Mouse (Mus musculus) ES-Bruce4 (cell line): ENCODE data around the gene BC025920. TPM values are rescaled to one million over a fixed set of nuclear protein-coding genes. Genes with fewer than 3 reads are reported as not detected.
A peak's percentile ranks its signal among the peaks of the same experiment; 100 is the strongest.

Source experiments
- H3K27ac ChIP-seq: 2 replicates; pipeline ENCODE4 v1.5.1; 2012; ENCODE audit warnings: low read length, inconsistent platforms; ENCODE audit not compliant: insufficient read depth
- H3K27me3 ChIP-seq: 2 replicates; pipeline ENCODE4 v1.6.1; 2012; ENCODE audit warnings: mild to moderate bottlenecking, low read length, inconsistent platforms; ENCODE audit not compliant: control insufficient read depth, poor library complexity, insufficient read depth, severe bottlenecking
- H3K36me3 ChIP-seq: 2 replicates; pipeline ENCODE4 v1.6.1; 2012; ENCODE audit warnings: inconsistent platforms, mild to moderate bottlenecking, low read length, moderate library complexity; ENCODE audit not compliant: control insufficient read depth, poor library complexity, insufficient read depth, severe bottlenecking
- H3K4me1 ChIP-seq: one replicate; pipeline ENCODE4 v1.8.1; 2011; ENCODE audit warnings: low read length; ENCODE audit not compliant: control insufficient read depth, insufficient read depth
- H3K4me3 ChIP-seq: 2 replicates; pipeline ENCODE4 v1.5.1; 2011; ENCODE audit warnings: low read depth, mild to moderate bottlenecking, low read length
- H3K9ac ChIP-seq: 2 replicates; pipeline ENCODE4 v1.6.1; 2012; ENCODE audit warnings: low read depth, mild to moderate bottlenecking, inconsistent platforms; ENCODE audit not compliant: poor library complexity, severe bottlenecking
- H3K9me3 ChIP-seq: replicated peaks from 2 replicates; pipeline ENCODE4 v1.6.1; 2012; ENCODE audit warnings: mild to moderate bottlenecking, low read length, inconsistent platforms; ENCODE audit not compliant: control insufficient read depth, poor library complexity, insufficient read depth, severe bottlenecking
- CTCF ChIP-seq: IDR thresholded peaks from one replicate; pipeline ENCODE4 v1.8.1; 2011; ENCODE audit warnings: low read depth, low read length
- EP300 ChIP-seq: IDR thresholded peaks from 2 replicates; pipeline ENCODE4 v1.6.1; 2011; ENCODE audit warnings: low read depth, low read length; ENCODE audit not compliant: insufficient read depth
- POLR2A ChIP-seq: IDR thresholded peaks from one replicate; pipeline ENCODE4 v1.8.1; 2011; ENCODE audit warnings: low read length; ENCODE audit not compliant: insufficient read depth
- polyA plus RNA-seq: library from polyadenylated mRNA; stranded (reverse); fragments of >200 nt; gene quantifications from 2 replicates; pipeline ENCODE4 v1.2.4, GENCODE M21; 2011; ENCODE audit warnings: low read depth; ENCODE audit not compliant: missing spikeins, insufficient read depth, insufficient read length

The BC025920 gene
- polyA plus RNA-seq, 1 experiment, result 3.2 TPM

DNA sequence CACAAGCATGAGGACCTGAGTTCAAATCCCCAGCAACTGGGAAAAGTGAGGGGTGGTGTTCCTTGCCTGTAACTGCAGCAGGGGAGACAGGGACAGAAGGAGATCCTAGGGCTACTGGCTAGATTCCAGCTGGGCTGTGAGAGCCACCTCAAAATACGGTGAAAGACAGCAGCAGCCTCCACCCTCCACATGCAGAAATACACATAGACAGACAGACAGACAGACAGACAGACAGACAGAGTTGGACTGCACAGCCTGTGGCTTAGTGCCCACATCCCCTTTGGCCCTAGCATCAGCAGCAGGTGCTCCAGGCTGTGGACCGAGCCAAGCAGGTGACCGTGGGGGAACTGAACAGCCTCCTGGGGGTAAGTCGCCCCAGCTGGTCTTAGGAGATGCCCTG is 26.1 kb upstream of the BC025920 start:
- H3K36me3 ChIP-seq, result no peaks in the 10 kb centered on the region
- H3K27ac ChIP-seq, result no peak overlapping the region
- H3K4me3 ChIP-seq, result 0 out of 2 replicates have a peak overlapping the region, but pooled peaks have one; percentile 11
- H3K4me1 ChIP-seq, result peaks cover 3% of the 10 kb centered on the region
- no peak for TF ChIP-seq CTCF
- no peak for TF ChIP-seq EP300
- TF ChIP-seq POLR2A, result no peak
- no peaks in the 10 kb centered on the region for H3K27me3 ChIP-seq
- H3K9ac ChIP-seq, result no peak overlapping the region
- H3K9me3 ChIP-seq, result no peaks in the 10 kb centered on the region

- no peaks in the 10 kb centered on the region for H3K36me3 ChIP-seq
- TF ChIP-seq POLR2A, result no peak
- no peak for TF ChIP-seq CTCF
- no peak for TF ChIP-seq EP300
- H3K27me3 ChIP-seq, result no peaks in the 10 kb centered on the region
- H3K27ac ChIP-seq, result no peak overlapping the region
- H3K4me1 ChIP-seq, result peaks cover 1% of the 10 kb centered on the region
- no peak overlapping the region for H3K9ac ChIP-seq
- 0 out of 2 replicates have a peak overlapping the region, but pooled peaks have one; percentile 11 for H3K4me3 ChIP-seq
- no peaks in the 10 kb centered on the region for H3K9me3 ChIP-seq
Measured at GRCm38 (mm10) chr10:81580441-81581070, 25.5 kb upstream of the BC025920 start.

GRCm38 (mm10) chr10:81583347-81583746 is 22.7 kb upstream of the BC025920 start:
- TF ChIP-seq CTCF, result no peak
- no peak for TF ChIP-seq EP300
- TF ChIP-seq POLR2A, result no peak
- Histone ChIP-seq H3K27ac (no peak overlapping the region), H3K36me3 (no peaks in the 10 kb centered on the region), H3K9me3 (no peaks in the 10 kb centered on the region), H3K9ac (no peak overlapping the region), H3K4me3 (no peak overlapping the region), H3K27me3 (no peaks in the 10 kb centered on the region), H3K4me1 (no peaks in the 10 kb centered on the region)

DNA sequence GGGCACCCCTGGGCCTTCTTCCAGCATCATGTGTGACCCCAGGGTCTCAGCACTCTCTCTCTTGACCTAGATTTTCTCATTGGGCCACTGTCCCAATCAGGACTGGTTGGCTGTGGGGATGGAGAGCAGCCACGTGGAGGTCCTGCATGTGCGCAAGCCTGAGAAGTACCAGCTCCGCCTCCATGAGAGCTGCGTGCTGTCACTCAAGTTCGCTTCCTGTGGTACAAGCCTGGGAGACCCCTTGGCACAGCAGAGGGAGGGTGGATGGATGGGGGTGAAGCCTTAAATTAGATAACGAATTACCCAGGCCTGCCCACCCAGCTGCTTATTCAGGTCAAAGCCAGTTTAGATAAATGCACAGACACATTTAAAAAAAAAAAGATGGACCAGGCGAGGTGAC is 17.3 kb upstream of the BC025920 start:
- no peaks in the 10 kb centered on the region for H3K27me3 ChIP-seq
- H3K9ac ChIP-seq, result no peak overlapping the region
- no peaks in the 10 kb centered on the region for H3K9me3 ChIP-seq
- TF ChIP-seq EP300 (no peak), POLR2A (no peak), CTCF (no peak)
- H3K4me3 ChIP-seq, result no peak overlapping the region
- no peaks in the 10 kb centered on the region for H3K36me3 ChIP-seq
- no peaks in the 10 kb centered on the region for H3K4me1 ChIP-seq
- H3K27ac ChIP-seq, result no peak overlapping the region

DNA sequence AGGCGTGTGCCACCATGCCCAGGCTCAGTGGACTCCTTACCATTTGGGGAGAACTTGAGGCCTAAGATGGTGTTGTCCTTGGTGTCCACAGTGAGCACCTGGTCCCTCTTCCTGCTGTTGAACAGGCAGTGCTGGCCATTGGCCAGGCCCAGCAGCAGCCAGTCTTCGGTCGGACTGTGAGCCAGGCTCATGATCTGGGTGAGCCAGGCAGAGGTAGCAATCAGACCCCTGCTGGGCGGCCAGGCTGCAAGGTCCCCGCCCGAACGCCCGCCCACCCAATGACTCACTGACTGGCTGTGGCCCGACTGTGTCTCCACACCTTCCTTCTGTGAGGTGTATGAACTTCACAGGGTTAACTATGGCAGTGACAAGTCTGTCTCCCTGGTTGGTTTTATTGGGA is 14.2 kb upstream of the BC025920 start:
- no peak overlapping the region for H3K27ac ChIP-seq
- TF ChIP-seq CTCF, result no peak
- no peak for TF ChIP-seq EP300
- TF ChIP-seq POLR2A, result no peak
- no peaks in the 10 kb centered on the region for H3K4me1 ChIP-seq
- no peak overlapping the region for H3K4me3 ChIP-seq
- H3K9me3 ChIP-seq, result no peaks in the 10 kb centered on the region
- H3K27me3 ChIP-seq, result no peaks in the 10 kb centered on the region
- no peaks in the 10 kb centered on the region for H3K36me3 ChIP-seq
- no peak overlapping the region for H3K9ac ChIP-seq

DNA sequence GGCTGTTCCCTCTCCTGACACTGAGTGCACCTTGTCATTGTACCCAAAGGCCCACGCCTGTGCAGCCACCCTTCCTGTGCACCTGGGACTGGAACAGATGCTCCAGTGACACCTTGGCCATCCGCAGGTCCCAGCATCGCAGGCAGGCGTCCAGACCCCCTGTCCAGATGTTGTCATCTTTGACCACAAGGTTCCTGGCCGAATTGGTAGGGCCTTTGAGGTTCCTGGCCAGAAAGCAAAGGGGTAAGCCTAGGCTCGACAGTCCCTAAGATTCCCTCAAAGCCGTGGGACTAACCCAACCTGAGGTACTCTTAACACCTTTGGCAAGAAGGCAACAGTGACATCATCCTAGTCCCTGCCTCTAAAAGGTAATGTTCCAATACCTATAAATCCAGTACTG is 13.4 kb upstream of the BC025920 start:
- TF ChIP-seq CTCF, result no peak
- no peak for TF ChIP-seq EP300
- TF ChIP-seq POLR2A, result no peak
- H3K4me1 ChIP-seq, result no peaks in the 10 kb centered on the region

More for the DNA sequence above, 13.4 kb upstream of the BC025920 start:
- H3K27ac ChIP-seq, result no peak overlapping the region
- no peaks in the 10 kb centered on the region for H3K9me3 ChIP-seq
- H3K27me3 ChIP-seq, result no peaks in the 10 kb centered on the region
- no peak overlapping the region for H3K9ac ChIP-seq
- H3K36me3 ChIP-seq, result no peaks in the 10 kb centered on the region
- H3K4me3 ChIP-seq, result no peak overlapping the region
